Mouse (Mus musculus): ENCODE measurements around the gene Ubac2. TPM values are rescaled to one million over a fixed set of nuclear protein-coding genes. Genes with fewer than 3 reads are reported as not detected.

The Ubac2 gene
- polyA plus RNA-seq, 1 experiment, result 1.3 TPM

- peaks cover 7% of the 10 kb centered on the region for H3K36me3 ChIP-seq (ENCODE audit: control insufficient read depth)
- no peak overlapping the region for H3K4me3 ChIP-seq (replicated peaks)
- no peaks in the 10 kb centered on the region for H3K9me3 ChIP-seq (ENCODE audit: control insufficient read depth, low read length)
- TF ChIP-seq TAL1 (IDR thresholded peaks at IDR 0.05; ENCODE audit: low read length) (no peak), GATA1 (IDR thresholded peaks at IDR 0.05; ENCODE audit: low read length) (no peak)
- H3K4me1 ChIP-seq (ENCODE audit: control insufficient read depth), result peaks cover 3% of the 10 kb centered on the region; the same call in 1 of the 2 replicates
- H3K27me3 ChIP-seq (ENCODE audit: control insufficient read depth), result no peaks in the 10 kb centered on the region
Measured at GRCm38 (mm10) chr14:121936356-121936755, 57.9 kb downstream of the Ubac2 start.

- TF ChIP-seq TAL1 (IDR thresholded peaks at IDR 0.05; ENCODE audit: low read length) (no peak), GATA1 (IDR thresholded peaks at IDR 0.05; ENCODE audit: low read length) (no peak)
- no peaks in the 10 kb centered on the region for H3K27me3 ChIP-seq (ENCODE audit: control insufficient read depth)
- H3K36me3 ChIP-seq (ENCODE audit: control insufficient read depth), result peaks cover 7% of the 10 kb centered on the region
- H3K4me3 ChIP-seq (replicated peaks), result no peak overlapping the region
- H3K4me1 ChIP-seq (ENCODE audit: control insufficient read depth), result no peaks in the 10 kb centered on the region
- no peaks in the 10 kb centered on the region for H3K9me3 ChIP-seq (ENCODE audit: control insufficient read depth, low read length)
Measured at GRCm38 (mm10) chr14:121936856-121937255, 58.4 kb downstream of the Ubac2 start.

- TF ChIP-seq GATA1 (IDR thresholded peaks at IDR 0.05; ENCODE audit: low read length), result no peak
- no peak for TF ChIP-seq TAL1 (IDR thresholded peaks at IDR 0.05; ENCODE audit: low read length)
- Histone ChIP-seq H3K36me3 (ENCODE audit: control insufficient read depth) (peaks cover 7% of the 10 kb centered on the region), H3K4me3 (replicated peaks) (no peak overlapping the region), H3K27me3 (ENCODE audit: control insufficient read depth) (no peaks in the 10 kb centered on the region), H3K4me1 (ENCODE audit: control insufficient read depth) (no peaks in the 10 kb centered on the region), H3K9me3 (ENCODE audit: control insufficient read depth, low read length) (no peaks in the 10 kb centered on the region)
Measured at GRCm38 (mm10) chr14:121937601-121938255, 59.3 kb downstream of the Ubac2 start.

- no peaks in the 10 kb centered on the region for H3K27me3 ChIP-seq (ENCODE audit: control insufficient read depth)
- TF ChIP-seq GATA1 (IDR thresholded peaks at IDR 0.05; ENCODE audit: low read length) (no peak), TAL1 (IDR thresholded peaks at IDR 0.05; ENCODE audit: low read length) (no peak)
- H3K36me3 ChIP-seq (ENCODE audit: control insufficient read depth), result peaks cover 7% of the 10 kb centered on the region
- no peaks in the 10 kb centered on the region for H3K9me3 ChIP-seq (ENCODE audit: control insufficient read depth, low read length)
- no peaks in the 10 kb centered on the region for H3K4me1 ChIP-seq (ENCODE audit: control insufficient read depth)
- no peak overlapping the region for H3K4me3 ChIP-seq (replicated peaks)
Measured at GRCm38 (mm10) chr14:121938256-121939191, 60.1 kb downstream of the Ubac2 start.

GRCm38 (mm10) chr14:121939582-121939981, 61.2 kb downstream of the Ubac2 start:
- H3K4me1 ChIP-seq (ENCODE audit: control insufficient read depth), result no peaks in the 10 kb centered on the region
- no peak overlapping the region for H3K4me3 ChIP-seq (replicated peaks)
- no peak for TF ChIP-seq GATA1 (IDR thresholded peaks at IDR 0.05; ENCODE audit: low read length)
- TF ChIP-seq TAL1 (IDR thresholded peaks at IDR 0.05; ENCODE audit: low read length), result no peak

GRCm38 (mm10) chr14:121946131-121946530, 67.7 kb downstream of the Ubac2 start:
- H3K9me3 ChIP-seq (ENCODE audit: control insufficient read depth, low read length), result no peaks in the 10 kb centered on the region
- TF ChIP-seq GATA1 (IDR thresholded peaks at IDR 0.05; ENCODE audit: low read length), result no peak
- TF ChIP-seq TAL1 (IDR thresholded peaks at IDR 0.05; ENCODE audit: low read length), result no peak
- no peak overlapping the region for H3K4me3 ChIP-seq (replicated peaks)
- H3K36me3 ChIP-seq (ENCODE audit: control insufficient read depth), result no peaks in the 10 kb centered on the region
- H3K27me3 ChIP-seq (ENCODE audit: control insufficient read depth), result no peaks in the 10 kb centered on the region
- H3K4me1 ChIP-seq (ENCODE audit: control insufficient read depth), result no peaks in the 10 kb centered on the region

More at GRCm38 (mm10) chr14:121939582-121939981, 61.2 kb downstream of the Ubac2 start:
- H3K9me3 ChIP-seq (ENCODE audit: control insufficient read depth, low read length), result no peaks in the 10 kb centered on the region
- no peaks in the 10 kb centered on the region for H3K27me3 ChIP-seq (ENCODE audit: control insufficient read depth)
- no peaks in the 10 kb centered on the region; the same call in 1 of the 2 replicates for H3K36me3 ChIP-seq (ENCODE audit: control insufficient read depth)

GRCm38 (mm10) chr14:121946728-121947127, 68.3 kb downstream of the Ubac2 start:
- H3K27me3 ChIP-seq (ENCODE audit: control insufficient read depth), result no peaks in the 10 kb centered on the region
- H3K4me3 ChIP-seq (replicated peaks), result no peak overlapping the region
- no peaks in the 10 kb centered on the region for H3K36me3 ChIP-seq (ENCODE audit: control insufficient read depth)
- peaks cover 5% of the 10 kb centered on the region for H3K4me1 ChIP-seq (ENCODE audit: control insufficient read depth)
- no peaks in the 10 kb centered on the region for H3K9me3 ChIP-seq (ENCODE audit: control insufficient read depth, low read length)
- TF ChIP-seq GATA1 (IDR thresholded peaks at IDR 0.05; ENCODE audit: low read length) (no peak), TAL1 (IDR thresholded peaks at IDR 0.05; ENCODE audit: low read length) (no peak)

GRCm38 (mm10) chr14:121947201-121947760, 68.9 kb downstream of the Ubac2 start:
- no peak for TF ChIP-seq TAL1 (IDR thresholded peaks at IDR 0.05; ENCODE audit: low read length)
- TF ChIP-seq GATA1 (IDR thresholded peaks at IDR 0.05; ENCODE audit: low read length), result no peak
- Histone ChIP-seq H3K4me1 (ENCODE audit: control insufficient read depth) (peaks cover 9% of the 10 kb centered on the region), H3K4me3 (replicated peaks) (no peak overlapping the region), H3K9me3 (ENCODE audit: control insufficient read depth, low read length) (no peaks in the 10 kb centered on the region), H3K27me3 (ENCODE audit: control insufficient read depth) (no peaks in the 10 kb centered on the region), H3K36me3 (ENCODE audit: control insufficient read depth) (no peaks in the 10 kb centered on the region)

GRCm38 (mm10) chr14:121947966-121948365, 69.5 kb downstream of the Ubac2 start:
- TF ChIP-seq GATA1 (IDR thresholded peaks at IDR 0.05; ENCODE audit: low read length) (no peak), TAL1 (IDR thresholded peaks at IDR 0.05; ENCODE audit: low read length) (no peak)
- no peak overlapping the region for H3K4me3 ChIP-seq (replicated peaks)
- H3K36me3 ChIP-seq (ENCODE audit: control insufficient read depth), result no peaks in the 10 kb centered on the region
- H3K4me1 ChIP-seq (ENCODE audit: control insufficient read depth), result peaks cover 9% of the 10 kb centered on the region
- no peaks in the 10 kb centered on the region for H3K9me3 ChIP-seq (ENCODE audit: control insufficient read depth, low read length)
- H3K27me3 ChIP-seq (ENCODE audit: control insufficient read depth), result no peaks in the 10 kb centered on the region
